Mouse (Mus musculus) stomach, embryonic 16.5 days (tissue): Measurements from ENCODE around the gene Rasgrp3. TPM values are rescaled to one million over a fixed set of nuclear protein-coding genes. Genes with fewer than 3 reads are reported as not detected.

Experiments used
- ATAC-seq: fragments of 200-750 bp; cut with Nextera tagmentation; 2 replicates; pipeline ENCODE4 v1.8.0; 2017; ENCODE audit warnings: moderate number of reproducible peaks, moderate TSS enrichment; ENCODE audit not compliant: insufficient read depth, low FRiP score
- H3K27ac ChIP-seq: fragments of 300-500 bp; sonication (generic); 2 replicates; pipeline ENCODE4 v1.5.1; 2014; ENCODE audit warnings: low read length
- H3K27me3 ChIP-seq: fragments of 300-500 bp; sonication (generic); 2 replicates; pipeline ENCODE4 v1.6.1; 2014; ENCODE audit warnings: low read length, control low read depth, mixed read lengths; ENCODE audit not compliant: control insufficient read depth, insufficient read depth
- H3K36me3 ChIP-seq: fragments of 300-500 bp; sonication (generic); 2 replicates; pipeline ENCODE4 v1.6.1; 2014; ENCODE audit warnings: low read length; ENCODE audit not compliant: control insufficient read depth, insufficient read depth
- H3K4me1 ChIP-seq: fragments of 300-500 bp; sonication (generic); 2 replicates; pipeline ENCODE4 v1.6.1; 2014; ENCODE audit warnings: low read length, control low read depth, mixed read lengths; ENCODE audit not compliant: control insufficient read depth, insufficient read depth
- H3K4me2 ChIP-seq: fragments of 300-500 bp; sonication (generic); 2 replicates; pipeline ENCODE4 v1.6.1; 2014; ENCODE audit warnings: low read depth, low read length, mixed read lengths
- H3K4me3 ChIP-seq: fragments of 300-500 bp; sonication (generic); replicated peaks from 2 replicates; pipeline ENCODE4 v1.5.1; 2014; ENCODE audit warnings: mild to moderate bottlenecking, low read length
- H3K9ac ChIP-seq: fragments of 300-500 bp; sonication (generic); 2 replicates; pipeline ENCODE4 v1.6.1; 2014; ENCODE audit warnings: low read length
- H3K9me3 ChIP-seq: fragments of 300-500 bp; sonication (generic); replicated peaks from 2 replicates; pipeline ENCODE4 v1.6.1; 2016; ENCODE audit warnings: low read length, control low read depth; ENCODE audit not compliant: control insufficient read depth
- WGBS: fragments of 180-500 bp; shearing (Covaris S2); extraction: QIAGEN DNeasy Blood & Tissue Kit; methylation state at CpG from one replicate; pipeline ENCODE4 v1.1.7; 2014; 5-methylcytosine and 5-hydroxymethylcytosine counted together
- polyA plus RNA-seq: library from polyadenylated mRNA; unstranded; fragments of >200 nt; fragmentation: Nextera tagmentation; extraction: Ambion mirVana; gene quantifications from 2 replicates; pipeline ENCODE4 v1.2.1, GENCODE M21; 2015

The Rasgrp3 gene
- polyA plus RNA-seq, 1 experiment from 2014 or later, result 15.3 TPM

- no peak overlapping the region for H3K4me3 ChIP-seq
- H3K4me2 ChIP-seq, result no peak overlapping the region
- H3K27me3 ChIP-seq, result no peaks in the 10 kb centered on the region
- 0 out of 2 replicates have a peak, but pooled peaks cover 3% of the 10 kb centered on the region for H3K4me1 ChIP-seq
- peak; percentile 78 for ATAC-seq
- H3K9me3 ChIP-seq, result no peaks in the 10 kb centered on the region
- 19% methylated on average over 6 of the region's 6 CpGs for WGBS
- no peak overlapping the region for H3K27ac ChIP-seq
- H3K9ac ChIP-seq, result no peak overlapping the region
- peaks cover 3% of the 10 kb centered on the region; the same call in 1 of the 2 replicates for H3K36me3 ChIP-seq
Measured at GRCm38 (mm10) chr17:75536396-75537049, 100.8 kb downstream of the Rasgrp3 start.

- Histone ChIP-seq H3K27me3 (no peaks in the 10 kb centered on the region), H3K4me1 (0 out of 2 replicates have a peak, but pooled peaks cover 3% of the 10 kb centered on the region), H3K27ac (no peak overlapping the region), H3K4me2 (no peak overlapping the region), H3K4me3 (no peak overlapping the region), H3K9ac (no peak overlapping the region), H3K9me3 (no peaks in the 10 kb centered on the region), H3K36me3 (peaks cover 4% of the 10 kb centered on the region; the same call in 1 of the 2 replicates)
- no peak for ATAC-seq
- 46% methylated on average over 7 of the region's 7 CpGs for WGBS
Measured at GRCm38 (mm10) chr17:75537050-75537445, 101.4 kb downstream of the Rasgrp3 start.

GRCm38 (mm10) chr17:75538431-75538830, 102.7 kb downstream of the Rasgrp3 start:
- Histone ChIP-seq H3K4me2 (no peak overlapping the region), H3K9ac (no peak overlapping the region), H3K36me3 (peaks cover 7% of the 10 kb centered on the region; the same call in 1 of the 2 replicates), H3K4me1 (0 out of 2 replicates have a peak, but pooled peaks cover 3% of the 10 kb centered on the region), H3K27me3 (no peaks in the 10 kb centered on the region), H3K9me3 (no peaks in the 10 kb centered on the region), H3K4me3 (no peak overlapping the region), H3K27ac (peak overlapping the region; percentile 43)
- no peak for ATAC-seq
- 68% methylated on average over 12 of the region's 12 CpGs for WGBS

- peak overlapping the region; percentile 43 for H3K27ac ChIP-seq
- peaks cover 8% of the 10 kb centered on the region; the same call in 1 of the 2 replicates for H3K36me3 ChIP-seq
- H3K4me1 ChIP-seq, result 0 out of 2 replicates have a peak, but pooled peaks cover 3% of the 10 kb centered on the region
- H3K9me3 ChIP-seq, result no peaks in the 10 kb centered on the region
- no peaks in the 10 kb centered on the region for H3K27me3 ChIP-seq
- H3K4me2 ChIP-seq, result no peak overlapping the region; the same call in 1 of the 2 replicates
- no peak overlapping the region for H3K4me3 ChIP-seq
- H3K9ac ChIP-seq, result no peak overlapping the region
- WGBS, result 44% methylated on average over 6 of the region's 6 CpGs
- ATAC-seq, result peak; percentile 68; the same call in 1 of the 2 replicates
Measured at GRCm38 (mm10) chr17:75539130-75539529, 103.4 kb downstream of the Rasgrp3 start.

- Histone ChIP-seq H3K4me2 (no peak overlapping the region), H3K9ac (no peak overlapping the region), H3K4me3 (no peak overlapping the region), H3K27ac (no peak overlapping the region), H3K27me3 (no peaks in the 10 kb centered on the region), H3K36me3 (peaks cover 14% of the 10 kb centered on the region; the same call in 1 of the 2 replicates), H3K9me3 (no peaks in the 10 kb centered on the region), H3K4me1 (0 out of 2 replicates have a peak, but pooled peaks cover 3% of the 10 kb centered on the region)
- ATAC-seq, result no peak
- 49% methylated on average over 5 of the region's 5 CpGs for WGBS
Measured at GRCm38 (mm10) chr17:75539841-75540240, 104.1 kb downstream of the Rasgrp3 start.

GRCm38 (mm10) chr17:75543434-75543833, 107.7 kb downstream of the Rasgrp3 start:
- Histone ChIP-seq H3K4me2 (no peak overlapping the region), H3K9me3 (no peaks in the 10 kb centered on the region), H3K4me3 (no peak overlapping the region), H3K27me3 (no peaks in the 10 kb centered on the region), H3K4me1 (0 out of 2 replicates have a peak, but pooled peaks cover 3% of the 10 kb centered on the region), H3K36me3 (peaks cover 19% of the 10 kb centered on the region), H3K9ac (no peak overlapping the region), H3K27ac (no peak overlapping the region)
- ATAC-seq, result no peak
- 67% methylated on average over 7 of the region's 7 CpGs for WGBS

- ATAC-seq, result no peak
- 72% methylated on average over 7 of the region's 7 CpGs for WGBS
Measured at GRCm38 (mm10) chr17:75544262-75544661, 108.6 kb downstream of the Rasgrp3 start.

GRCm38 (mm10) chr17:75550771-75551413, 115.2 kb downstream of the Rasgrp3 start:
- ATAC-seq, result no peak
- Histone ChIP-seq H3K9ac (peak overlapping the region; percentile 83), H3K27ac (no peak overlapping the region; the same call in 1 of the 2 replicates), H3K36me3 (peaks cover 3% of the 10 kb centered on the region; the same call in 1 of the 2 replicates), H3K4me3 (peak overlapping the region; percentile 76), H3K9me3 (no peaks in the 10 kb centered on the region), H3K27me3 (no peaks in the 10 kb centered on the region), H3K4me2 (peak overlapping the region; percentile 91), H3K4me1 (no peaks in the 10 kb centered on the region)
- WGBS, result 35% methylated on average over 11 of the region's 11 CpGs

More at GRCm38 (mm10) chr17:75544262-75544661, 108.6 kb downstream of the Rasgrp3 start:
- H3K36me3 ChIP-seq, result peaks cover 19% of the 10 kb centered on the region
- no peak overlapping the region for H3K4me3 ChIP-seq
- no peaks in the 10 kb centered on the region for H3K27me3 ChIP-seq
- no peaks in the 10 kb centered on the region for H3K9me3 ChIP-seq
- H3K9ac ChIP-seq, result no peak overlapping the region; the same call in 1 of the 2 replicates
- no peak overlapping the region for H3K27ac ChIP-seq
- no peak overlapping the region for H3K4me2 ChIP-seq
- H3K4me1 ChIP-seq, result no peaks in the 10 kb centered on the region
